Mouse (Mus musculus): Measurements from ENCODE around the gene Depdc5.

GRCm38 (mm10) chr5:32907496-32907895 lies 44.0 kb downstream of the Depdc5 start:
- TF ChIP-seq CTCF (IDR thresholded peaks at IDR 0.05; ENCODE audit: insufficient read depth, low read length) = no peak
- no peak for TF ChIP-seq POLR2A (IDR thresholded peaks at IDR 0.05; ENCODE audit: borderline replicate concordance, extremely low read depth, low read depth, low read length)

Data from lung, adult 2 months (tissue).